Mouse (Mus musculus) lung, embryonic 15.5 days (tissue): Measurements from ENCODE around the gene Zfp574. TPM values are rescaled to one million over a fixed set of nuclear protein-coding genes. Genes with fewer than 3 reads are reported as not detected.
"Not testable (repeated sequence)": the region's sequence is repeated elsewhere in the genome, so short reads cannot be mapped to it uniquely, and the experiment has no call there.

Experiments
- ATAC-seq: fragments of 200-750 bp; cut with Nextera tagmentation; 2 replicates; pipeline ENCODE4 v1.8.0; 2017; ENCODE audit warnings: moderate number of reproducible peaks, borderline replicate concordance; ENCODE audit not compliant: low FRiP score, low TSS enrichment; ENCODE audit errors: extremely low read depth
- H3K27ac ChIP-seq: fragments of 300-500 bp; sonication (generic); 2 replicates; pipeline ENCODE4 v1.5.1; 2015; ENCODE audit warnings: moderate library complexity, mild to moderate bottlenecking, inconsistent platforms
- H3K27me3 ChIP-seq: fragments of 300-500 bp; sonication (generic); 2 replicates; pipeline ENCODE4 v1.6.1; 2015; ENCODE audit warnings: inconsistent platforms
- H3K36me3 ChIP-seq: fragments of 300-500 bp; sonication (generic); 2 replicates; pipeline ENCODE4 v1.6.1; 2015; ENCODE audit warnings: inconsistent platforms
- H3K4me1 ChIP-seq: fragments of 300-500 bp; sonication (generic); 2 replicates; pipeline ENCODE4 v1.6.1; 2015; ENCODE audit warnings: inconsistent platforms
- H3K4me2 ChIP-seq: fragments of 300-500 bp; sonication (generic); 2 replicates; pipeline ENCODE4 v1.6.1; 2015; ENCODE audit warnings: inconsistent platforms, mild to moderate bottlenecking, moderate library complexity
- H3K4me3 ChIP-seq: fragments of 300-500 bp; sonication (generic); 2 replicates; pipeline ENCODE4 v1.5.1; 2015; ENCODE audit warnings: mild to moderate bottlenecking, inconsistent platforms
- H3K9ac ChIP-seq: fragments of 300-500 bp; sonication (generic); 2 replicates; pipeline ENCODE4 v1.6.1; 2015; ENCODE audit warnings: inconsistent platforms
- H3K9me3 ChIP-seq: fragments of 300-500 bp; sonication (generic); 2 replicates; pipeline ENCODE4 v1.6.1; 2016; ENCODE audit warnings: inconsistent platforms
- WGBS: fragments of 180-500 bp; shearing (Covaris S2); methylation state at CpG from one replicate; pipeline ENCODE4 v1.1.7; 2015; 5-methylcytosine and 5-hydroxymethylcytosine counted together
- polyA plus RNA-seq: library from polyadenylated mRNA; unstranded; fragments of >200 nt; fragmentation: Nextera tagmentation; extraction: Ambion mirVana; gene quantifications from 2 replicates; pipeline ENCODE4 v1.2.1, GENCODE M21; 2015

The Zfp574 gene
- 29.8 and 30.4 TPM in 2 replicates for polyA plus RNA-seq

- Histone ChIP-seq H3K9me3 (no peaks in the 10 kb centered on the region), H3K27ac (peak within 1 kb of the TSS; percentile 84), H3K4me2 (peak within 1 kb of the TSS; percentile 93), H3K4me3 (peak within 1 kb of the TSS; percentile 60), H3K27me3 (no peaks in the 10 kb centered on the region), H3K36me3 (peaks cover 11% of the 10 kb centered on the region; the same call in 1 of the 2 replicates), H3K4me1 (peaks cover 32% of the 10 kb centered on the region), H3K9ac (peak within 1 kb of the TSS; percentile 63)
- no peak for ATAC-seq
- 1% methylated on average over 22 of the region's 28 CpGs for WGBS
These were observed at the start of gene Zfp574, which contains the start of gene Grik5 for GRCm38 (mm10) chr7:25071979-25072715. TSS of gene Zfp574 (plus strand) at chr7:25072567. TSS of gene Grik5 (minus strand) at chr7:25072346.

GRCm38 (mm10) chr7:25025855-25026439, 46.4 kb upstream of the Zfp574 start:
- H3K9me3 ChIP-seq: no peaks in the 10 kb centered on the region
- no peaks in the 10 kb centered on the region for H3K4me1 ChIP-seq
- H3K27ac ChIP-seq: no peak overlapping the region
- peaks cover 7% of the 10 kb centered on the region; the same call in 1 of the 2 replicates for H3K36me3 ChIP-seq
- H3K9ac ChIP-seq: no peak overlapping the region
- H3K27me3 ChIP-seq: no peaks in the 10 kb centered on the region
- WGBS: 58% methylated on average over 10 of the region's 10 CpGs
- no peak overlapping the region for H3K4me3 ChIP-seq
- no peak overlapping the region for H3K4me2 ChIP-seq
- ATAC-seq: no peak

GRCm38 (mm10) chr7:25026452-25026851, 45.9 kb upstream of the Zfp574 start:
- no peak for ATAC-seq
- Histone ChIP-seq H3K4me3 (no peak overlapping the region), H3K36me3 (peaks cover 2% of the 10 kb centered on the region; the same call in 1 of the 2 replicates), H3K4me1 (no peaks in the 10 kb centered on the region), H3K9me3 (no peaks in the 10 kb centered on the region), H3K9ac (no peak overlapping the region), H3K27me3 (no peaks in the 10 kb centered on the region), H3K4me2 (no peak overlapping the region), H3K27ac (no peak overlapping the region)
- 51% methylated on average over 7 of the region's 7 CpGs for WGBS

GRCm38 (mm10) chr7:25030032-25030753, 42.2 kb upstream of the Zfp574 start:
- no peak overlapping the region for H3K27ac ChIP-seq
- H3K36me3 ChIP-seq: no peaks in the 10 kb centered on the region
- WGBS: 36% methylated on average over 5 of the region's 5 CpGs
- H3K4me1 ChIP-seq: no peaks in the 10 kb centered on the region
- no peak overlapping the region for H3K9ac ChIP-seq
- no peak for ATAC-seq
- no peak overlapping the region for H3K4me2 ChIP-seq
- H3K4me3 ChIP-seq: no peak overlapping the region
- H3K9me3 ChIP-seq: no peaks in the 10 kb centered on the region
- H3K27me3 ChIP-seq: no peaks in the 10 kb centered on the region

- H3K4me3 ChIP-seq: no peak overlapping the region
- ATAC-seq: no peak
- H3K9ac ChIP-seq: no peak overlapping the region
- 61% methylated on average over 3 of the region's 3 CpGs for WGBS
- no peaks in the 10 kb centered on the region for H3K4me1 ChIP-seq
- no peak overlapping the region for H3K4me2 ChIP-seq
- H3K27me3 ChIP-seq: no peaks in the 10 kb centered on the region
- H3K27ac ChIP-seq: no peak overlapping the region
- no peaks in the 10 kb centered on the region for H3K9me3 ChIP-seq
- peaks cover 5% of the 10 kb centered on the region; the same call in 1 of the 2 replicates for H3K36me3 ChIP-seq
These were observed 40.8 kb upstream of the Zfp574 start for GRCm38 (mm10) chr7:25031528-25031927.

GRCm38 (mm10) chr7:25034796-25035195, 37.6 kb upstream of the Zfp574 start:
- H3K27me3 ChIP-seq: no peaks in the 10 kb centered on the region
- 90% methylated on average over 4 of the region's 4 CpGs for WGBS
- no peak overlapping the region for H3K9ac ChIP-seq
- H3K36me3 ChIP-seq: peaks cover 5% of the 10 kb centered on the region; the same call in 1 of the 2 replicates
- H3K9me3 ChIP-seq: no peaks in the 10 kb centered on the region
- no peak overlapping the region for H3K27ac ChIP-seq
- H3K4me3 ChIP-seq: no peak overlapping the region
- no peak overlapping the region for H3K4me2 ChIP-seq
- no peaks in the 10 kb centered on the region for H3K4me1 ChIP-seq
- no peak for ATAC-seq

GRCm38 (mm10) chr7:25035916-25036315, 36.5 kb upstream of the Zfp574 start:
- H3K9me3 ChIP-seq: no peaks in the 10 kb centered on the region
- no peak overlapping the region for H3K9ac ChIP-seq
- no peaks in the 10 kb centered on the region for H3K4me1 ChIP-seq
- 49% methylated on average over 7 of the region's 7 CpGs for WGBS
- H3K4me2 ChIP-seq: no peak overlapping the region
- no peak overlapping the region for H3K4me3 ChIP-seq
- H3K36me3 ChIP-seq: peaks cover 8% of the 10 kb centered on the region
- no peak for ATAC-seq
- H3K27ac ChIP-seq: no peak overlapping the region
- H3K27me3 ChIP-seq: no peaks in the 10 kb centered on the region

GRCm38 (mm10) chr7:25041921-25042320, 30.4 kb upstream of the Zfp574 start:
- ATAC-seq: no peak
- Histone ChIP-seq H3K27me3 (no peaks in the 10 kb centered on the region), H3K9me3 (no peaks in the 10 kb centered on the region), H3K27ac (no peak overlapping the region), H3K4me3 (no peak overlapping the region), H3K4me2 (no peak overlapping the region), H3K4me1 (no peaks in the 10 kb centered on the region), H3K9ac (no peak overlapping the region), H3K36me3 (peaks cover 35% of the 10 kb centered on the region)
- 83% methylated on average over 12 of the region's 12 CpGs for WGBS

- not testable (repeated sequence) for H3K9me3 ChIP-seq, H3K27ac ChIP-seq, H3K4me3 ChIP-seq, H3K4me2 ChIP-seq, H3K27me3 ChIP-seq, H3K4me1 ChIP-seq, ATAC-seq, H3K9ac ChIP-seq
- H3K36me3 ChIP-seq: peaks cover 35% of the 10 kb centered on the region
- WGBS: 83% methylated on average over 7 of the region's 7 CpGs
These were observed 27.8 kb upstream of the Zfp574 start for GRCm38 (mm10) chr7:25044599-25044998.

- no peak overlapping the region for H3K27ac ChIP-seq
- peaks cover 32% of the 10 kb centered on the region for H3K36me3 ChIP-seq
- 91% methylated on average over 8 of the region's 8 CpGs for WGBS
- H3K27me3 ChIP-seq: no peaks in the 10 kb centered on the region
- H3K4me1 ChIP-seq: no peaks in the 10 kb centered on the region
- H3K9me3 ChIP-seq: no peaks in the 10 kb centered on the region
- no peak for ATAC-seq
- H3K9ac ChIP-seq: no peak overlapping the region
- no peak overlapping the region for H3K4me2 ChIP-seq
- no peak overlapping the region for H3K4me3 ChIP-seq
These were observed 25.0 kb upstream of the Zfp574 start for GRCm38 (mm10) chr7:25047363-25047762.

- Histone ChIP-seq H3K27me3 (no peaks in the 10 kb centered on the region), H3K27ac (no peak overlapping the region), H3K4me1 (no peaks in the 10 kb centered on the region), H3K4me3 (no peak overlapping the region), H3K9me3 (no peaks in the 10 kb centered on the region), H3K9ac (no peak overlapping the region), H3K36me3 (peaks cover 16% of the 10 kb centered on the region), H3K4me2 (no peak overlapping the region)
- no peak for ATAC-seq
- WGBS: 80% methylated on average over 16 of the region's 16 CpGs
These were observed 23.0 kb upstream of the Zfp574 start for GRCm38 (mm10) chr7:25049295-25049930.
